Mouse (Mus musculus) heart, adult 2 months (tissue): ENCODE measurements around the gene Sppl2c.

Experiments
- CTCF ChIP-seq: fragments of 200-600 bp; IDR thresholded peaks from 2 replicates; pipeline ENCODE4 v1.8.1; 2022; ENCODE audit warnings: antibody characterized with exemption, mild to moderate bottlenecking, moderate library complexity
- EP300 ChIP-seq: fragments of 200-500 bp; IDR thresholded peaks from 2 replicates; pipeline ENCODE4 v1.6.1; 2011; ENCODE audit warnings: low read depth, low read length, control low read depth; ENCODE audit not compliant: insufficient read depth
- POLR2A ChIP-seq: fragments of 200-500 bp; IDR thresholded peaks from 2 replicates; pipeline ENCODE4 v1.6.1; 2011; ENCODE audit warnings: mild to moderate bottlenecking, low read depth, low read length, control low read depth; ENCODE audit not compliant: insufficient read depth

GRCm38 (mm10) chr11:104156391-104156790 lies 29.7 kb upstream of the Sppl2c start:
- TF ChIP-seq POLR2A (no peak), CTCF (no peak), EP300 (no peak)
